Mouse (Mus musculus): ENCODE results near the gene Hapln1.

Hapln1 gene

GRCm38 (mm10) chr13:89603336-89603735 lies 63.7 kb downstream of the Hapln1 start:
- DNase-seq: no peak

- no peak for DNase-seq
Observed at GRCm38 (mm10) chr13:89607399-89607798, 67.8 kb downstream of the Hapln1 start.

DNA sequence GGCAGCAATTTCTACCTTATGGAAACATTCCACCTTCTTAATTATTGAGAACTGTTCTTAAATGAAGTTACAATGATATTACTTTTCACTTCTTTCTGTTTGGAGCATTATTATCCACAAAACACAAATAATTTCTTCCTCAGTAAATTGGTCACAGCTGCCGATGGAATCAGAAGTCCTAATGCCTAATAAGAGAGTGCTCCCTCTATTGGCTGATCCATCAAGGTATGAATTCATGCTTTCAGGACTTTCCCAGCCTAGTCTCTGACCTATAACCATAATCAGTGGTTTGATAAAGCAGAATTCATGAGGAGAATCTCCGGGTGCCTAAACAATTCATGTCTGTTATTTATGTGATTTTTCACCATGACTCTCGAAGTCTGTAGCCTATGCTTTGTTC lies 79.5 kb downstream of the Hapln1 start:
- DNase-seq: no peak

DNA sequence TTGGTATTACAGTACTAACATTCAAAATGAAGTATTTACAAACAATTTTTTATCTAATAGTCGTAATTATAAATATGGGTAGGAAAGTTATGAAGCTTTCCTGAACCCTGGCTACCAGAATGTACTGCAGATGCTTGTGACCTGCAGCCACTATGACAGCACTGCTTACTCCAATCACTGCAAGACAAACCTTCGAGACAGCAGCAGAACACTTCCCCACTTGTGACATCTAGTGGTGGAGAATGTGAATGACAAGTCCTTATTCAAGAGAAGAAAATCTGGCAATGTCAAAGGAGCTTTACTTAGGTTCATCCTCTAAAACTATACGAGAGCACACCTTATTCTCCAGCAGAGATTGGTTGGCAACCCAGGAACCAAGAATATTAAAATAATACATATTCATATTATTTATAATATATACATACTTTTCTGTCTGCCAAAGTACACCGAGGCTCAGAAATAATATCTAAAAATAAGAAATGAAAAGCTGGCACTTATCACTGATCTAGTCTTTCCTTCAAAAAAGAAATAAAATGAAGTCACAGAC lies 94.6 kb downstream of the Hapln1 start:
- no peak for DNase-seq

DNA sequence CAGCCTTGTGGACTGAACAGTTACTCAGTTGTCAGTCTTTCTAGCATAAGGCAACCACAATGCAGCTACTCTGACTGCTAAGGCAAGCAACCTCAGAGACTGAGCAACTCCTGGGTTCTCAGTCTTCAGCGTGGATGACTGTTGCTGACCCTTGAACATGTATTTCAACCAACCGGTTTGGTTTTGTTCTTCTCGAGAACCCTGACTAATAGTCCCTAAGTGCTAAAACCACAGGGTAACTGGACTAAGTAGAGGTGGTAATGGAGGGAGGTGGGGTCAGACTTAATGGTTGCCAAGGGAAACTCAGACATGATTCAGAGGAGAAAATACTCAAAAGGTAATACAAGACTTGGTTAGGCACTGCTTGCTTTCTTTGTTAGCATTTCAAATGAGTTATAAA lies 97.4 kb downstream of the Hapln1 start:
- no peak for DNase-seq

DNA sequence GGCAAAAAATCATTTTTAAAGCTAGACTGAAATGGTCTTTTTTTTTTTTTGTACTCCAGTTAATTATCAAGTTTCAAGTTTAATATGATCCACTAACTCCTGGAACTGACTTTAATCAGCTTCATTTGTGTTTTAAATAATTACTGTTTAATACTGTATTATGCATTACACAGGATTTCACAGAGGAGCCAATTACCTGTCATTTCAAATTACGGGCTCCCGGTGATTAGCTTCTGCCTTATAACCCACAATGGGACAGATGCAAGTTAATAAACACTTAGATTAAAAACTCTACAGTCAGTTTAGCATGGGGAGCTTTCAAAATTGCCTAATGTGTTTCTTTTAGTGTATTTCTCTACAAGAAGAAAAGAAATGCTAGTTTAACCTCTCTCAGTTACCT lies 106.0 kb downstream of the Hapln1 start:
- DNase-seq: no peak

- no peak for DNase-seq
Observed at GRCm38 (mm10) chr13:89652773-89653172, 113.2 kb downstream of the Hapln1 start.

DNA sequence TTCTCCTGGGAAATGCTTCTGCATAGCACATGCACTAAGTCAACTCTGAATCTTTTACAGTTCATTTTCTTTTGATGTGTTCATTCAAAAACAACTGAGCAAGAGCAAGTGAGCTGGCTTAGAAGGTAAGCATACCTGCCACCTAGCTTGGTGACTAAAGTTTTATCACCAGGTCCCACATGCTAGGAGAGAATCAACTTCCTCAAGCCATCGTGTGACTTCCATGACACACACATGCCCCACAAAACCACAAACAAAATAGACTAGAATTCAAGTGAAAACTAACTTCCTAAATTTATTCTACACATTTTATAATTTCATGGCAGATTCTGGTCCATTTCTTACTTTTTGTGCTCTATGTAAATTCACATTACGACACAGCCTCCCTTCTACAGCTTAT lies 113.7 kb downstream of the Hapln1 start:
- DNase-seq: no peak

GRCm38 (mm10) chr13:89657046-89657445 lies 117.5 kb downstream of the Hapln1 start:
- no peak for DNase-seq
